Mouse (Mus musculus) fat pad, adult 2 months (tissue): ENCODE results near the gene Adra2b.

Source experiments
- DNase-seq: peaks from one replicate; pipeline ENCODE4 v3.0.0-alpha.2; 2011; ENCODE audit warnings: low read depth, low spot score; ENCODE audit errors: extremely low read depth

Adra2b gene

GRCm38 (mm10) chr2:127377942-127378610 is 15.1 kb downstream of the Adra2b start:
- no peak for DNase-seq

- DNase-seq, result no peak
These were observed 15.6 kb downstream of the Adra2b start for GRCm38 (mm10) chr2:127378611-127378990.

- DNase-seq, result no peak
These were observed 16.2 kb downstream of the Adra2b start for GRCm38 (mm10) chr2:127379250-127379649.

- no peak for DNase-seq
These were observed 20.9 kb downstream of the Adra2b start for GRCm38 (mm10) chr2:127383881-127384280.

GRCm38 (mm10) chr2:127387521-127387920 is 24.5 kb downstream of the Adra2b start:
- no peak for DNase-seq

- no peak for DNase-seq
These were observed 27.3 kb downstream of the Adra2b start for GRCm38 (mm10) chr2:127390352-127390751.

- no peak for DNase-seq
These were observed 27.8 kb downstream of the Adra2b start for GRCm38 (mm10) chr2:127390846-127391245.

- no peak for DNase-seq
These were observed 28.3 kb downstream of the Adra2b start for GRCm38 (mm10) chr2:127391323-127391722.

- no peak for DNase-seq
These were observed 31.7 kb downstream of the Adra2b start for GRCm38 (mm10) chr2:127394606-127395161.

GRCm38 (mm10) chr2:127398738-127399137 is 35.7 kb downstream of the Adra2b start:
- no peak for DNase-seq

GRCm38 (mm10) chr2:127411126-127411525 is 48.1 kb downstream of the Adra2b start:
- DNase-seq, result no peak

- no peak for DNase-seq
These were observed 52.8 kb downstream of the Adra2b start for GRCm38 (mm10) chr2:127415806-127416205.

GRCm38 (mm10) chr2:127416706-127417105 is 53.7 kb downstream of the Adra2b start:
- no peak for DNase-seq
